Mouse (Mus musculus) limb, embryonic 13.5 days (tissue): Measurements from ENCODE around the gene Ace. TPM values are rescaled to one million over a fixed set of nuclear protein-coding genes. Genes with fewer than 3 reads are reported as not detected.
A peak's percentile ranks its signal among the peaks of the same experiment; 100 is the strongest.

Experiments used
- ATAC-seq: fragments of 200-750 bp; cut with Nextera tagmentation; 2 replicates; pipeline ENCODE4 v1.8.0; 2017; ENCODE audit warnings: low read depth, moderate number of reproducible peaks, moderate TSS enrichment; ENCODE audit not compliant: low FRiP score
- H3K27ac ChIP-seq: fragments of 300-500 bp; sonication (generic); 2 replicates; pipeline ENCODE4 v1.5.1; 2015; ENCODE audit warnings: inconsistent platforms, mild to moderate bottlenecking, moderate library complexity
- H3K27me3 ChIP-seq: fragments of 300-500 bp; sonication (generic); 2 replicates; pipeline ENCODE4 v1.6.1; 2015; ENCODE audit warnings: mild to moderate bottlenecking, inconsistent platforms
- H3K36me3 ChIP-seq: fragments of 300-500 bp; sonication (generic); 2 replicates; pipeline ENCODE4 v1.6.1; 2015; ENCODE audit warnings: inconsistent platforms, mild to moderate bottlenecking, moderate library complexity
- H3K4me1 ChIP-seq: fragments of 300-500 bp; sonication (generic); 2 replicates; pipeline ENCODE4 v1.6.1; 2015; ENCODE audit warnings: inconsistent platforms
- H3K4me2 ChIP-seq: fragments of 300-500 bp; sonication (generic); replicated peaks from 2 replicates; pipeline ENCODE4 v1.6.1; 2015; ENCODE audit warnings: inconsistent platforms, mild to moderate bottlenecking, moderate library complexity
- H3K4me3 ChIP-seq: fragments of 300-500 bp; sonication (generic); 2 replicates; pipeline ENCODE4 v1.5.1; 2015; ENCODE audit warnings: moderate library complexity, mild to moderate bottlenecking, inconsistent platforms
- H3K9ac ChIP-seq: fragments of 300-500 bp; sonication (generic); 2 replicates; pipeline ENCODE4 v1.6.1; 2015; ENCODE audit warnings: mild to moderate bottlenecking, inconsistent platforms
- H3K9me3 ChIP-seq: fragments of 300-500 bp; sonication (generic); 2 replicates; pipeline ENCODE4 v1.6.1; 2016; ENCODE audit warnings: inconsistent platforms
- WGBS: fragments of 180-500 bp; shearing (Covaris S2); methylation state at CpG from one replicate; pipeline ENCODE4 v1.1.7; 2015; 5-methylcytosine and 5-hydroxymethylcytosine counted together
- polyA plus RNA-seq: library from polyadenylated mRNA; unstranded; fragments of >200 nt; fragmentation: Nextera tagmentation; extraction: Ambion mirVana; gene quantifications from 2 replicates; pipeline ENCODE4 v1.2.1, GENCODE M21; 2015

Ace gene
- polyA plus RNA-seq, 1 experiment from 2014 or later = 0.48 TPM

- peak within 1 kb of the TSS; percentile 92 for H3K27ac ChIP-seq
- under 1% methylated on average over 66 of the region's 66 CpGs for WGBS
These were observed 69.0 kb downstream of the Ace start, which contains the start of gene Dcaf7 for GRCm38 (mm10) chr11:106036548-106037417. Dcaf7 (plus strand) TSS chr11:106036872.

GRCm38 (mm10) chr11:106037418-106037751 is 69.6 kb downstream of the Ace start:
- Histone ChIP-seq H3K4me1 (peaks cover 25% of the 10 kb centered on the region), H3K27me3 (no peaks in the 10 kb centered on the region), H3K9me3 (no peaks in the 10 kb centered on the region), H3K9ac (peak overlapping the region; percentile 95), H3K4me3 (peak overlapping the region; percentile 99), H3K36me3 (peaks cover 6% of the 10 kb centered on the region; the same call in 1 of the 2 replicates), H3K27ac (peak overlapping the region; percentile 92), H3K4me2 (peak overlapping the region; percentile 89)
- 0% methylated on average over 13 of the region's 13 CpGs for WGBS
- no peak for ATAC-seq

More at GRCm38 (mm10) chr11:106036548-106037417, 69.0 kb downstream of the Ace start, which contains the start of gene Dcaf7:
- Histone ChIP-seq H3K4me2 (peak within 1 kb of the TSS; percentile 89), H3K27me3 (no peaks in the 10 kb centered on the region), H3K9me3 (no peaks in the 10 kb centered on the region), H3K4me1 (peaks cover 25% of the 10 kb centered on the region), H3K36me3 (peaks cover 6% of the 10 kb centered on the region; the same call in 1 of the 2 replicates), H3K9ac (peak within 1 kb of the TSS; percentile 95), H3K4me3 (peak within 1 kb of the TSS; percentile 99)
- peak; percentile 99 for ATAC-seq

Other genes starting within 250 kb of the Ace start
- gene Cyb561, start 14.6 kb upstream of the Ace start, polyA plus RNA-seq = 9.9 and 10.5 TPM in 2 replicates
- not detected in 2 replicates for gene Ace3, start 26.7 kb downstream of the Ace start, polyA plus RNA-seq
- 0.22 and 0.23 TPM in 2 replicates for gene Kcnh6, start 40.2 kb downstream of the Ace start, polyA plus RNA-seq
- 68.6 and 73.4 TPM in 2 replicates for gene Dcaf7, start 68.9 kb downstream of the Ace start, polyA plus RNA-seq
- gene Taco1, start 98.1 kb downstream of the Ace start, polyA plus RNA-seq = 8.6 and 9.7 TPM in 2 replicates
- 25.3 and 27.1 TPM in 2 replicates for gene Map3k3, start 116.7 kb downstream of the Ace start, polyA plus RNA-seq
- gene Gm10840, start 192.9 kb downstream of the Ace start, polyA plus RNA-seq = not detected in 2 replicates
- gene Limd2, start 192.9 kb downstream of the Ace start, polyA plus RNA-seq = 378 and 399 TPM in 2 replicates
- gene Strada, start 234.2 kb downstream of the Ace start, polyA plus RNA-seq = 32.8 and 33.7 TPM in 2 replicates
- gene Ccdc47, start 248.4 kb downstream of the Ace start, polyA plus RNA-seq = 73.2 and 76.8 TPM in 2 replicates
- 88.5 and 91.4 TPM in 2 replicates for gene Ddx42, start 249.0 kb downstream of the Ace start, polyA plus RNA-seq